ENCODE assay signal across 20 mouse cellular contexts in genomic region chr11:109264159-109264768, GRCm38 (mm10). TPM values are rescaled to one million over a fixed set of nuclear protein-coding genes. Genes with fewer than 3 reads are reported as not detected.
A peak's percentile ranks its signal among the peaks of the same experiment; 100 is the strongest.
DNase-seq lines count a peak whose midpoint lies in the region; ATAC-seq and TF ChIP-seq lines count a peak whose summit lies in the region.
"Had no signal": no experiment of that assay in that cellular context is flagged by ENCODE, and none has a peak within 500 bp of the region (broad histone marks: within the 10 kb centered on the region; RNA-seq: fewer than 3 reads in every experiment).

No protein-coding gene starts in this region.

- no peak for TF ChIP-seq CTCF in lung, postnatal 0 days (IDR thresholded peaks at IDR 0.05)

- no peak overlapping the region for H3K4me3 ChIP-seq in lung, postnatal 0 days (ENCODE audit: low read depth, low read length)
- no peak overlapping the region for H3K4me3 ChIP-seq in forebrain, embryonic 12.5 days (replicated peaks)
- H3K4me3 ChIP-seq: embryonic facial prominence, embryonic 10.5 days; heart, embryonic 13.5 days; intestine, embryonic 15.5 days had no signal

- H3K27me3 ChIP-seq in lung, postnatal 0 days (replicated peaks; ENCODE audit: insufficient read depth, low read length): no peaks in the 10 kb centered on the region
- H3K27me3 ChIP-seq in forebrain, embryonic 12.5 days: no peaks in the 10 kb centered on the region
- H3K27me3 ChIP-seq: heart, embryonic 13.5 days; intestine, embryonic 15.5 days had no signal

- peak; percentile 47 to 71 for DNase-seq in frontal cortex, adult 2 months (ENCODE audit: extremely low spot score in 1 of 2, low spot score in 1 of 2)
- no peak for DNase-seq in frontal cortex, postnatal 14 days (ENCODE audit: low spot score in 2 of 2)
- DNase-seq in right cerebral cortex, adult 18-20 months: peak; percentile 69
- no peak for DNase-seq in right cerebral cortex, postnatal 4 days
- peak; percentile 75 for DNase-seq in lung, postnatal 0 days (ENCODE audit: low spot score)
- DNase-seq in T-cell, adult 2 months (ENCODE audit: low spot score): no peak
- DNase-seq: adrenal gland, postnatal 36 days; cerebellum, adult 18-20 months; kidney, adult 9 months; kidney, postnatal 4 days; liver; thymus, adult 18-20 months; thymus, postnatal 4 days had no signal

- no peaks in the 10 kb centered on the region for H3K36me3 ChIP-seq in lung, postnatal 0 days (ENCODE audit: insufficient read depth, low read length)
- no peaks in the 10 kb centered on the region for H3K36me3 ChIP-seq in forebrain, embryonic 12.5 days (replicated peaks)
- H3K36me3 ChIP-seq: embryonic facial prominence, embryonic 10.5 days; G1E; heart, embryonic 13.5 days; intestine, embryonic 15.5 days had no signal

- WGBS in lung, postnatal 0 days: 53% methylated on average over 11 of the region's 11 CpGs
- 76% methylated on average over 11 of the region's 11 CpGs for WGBS in forebrain, embryonic 12.5 days

- H3K4me1 ChIP-seq in lung, postnatal 0 days (ENCODE audit: insufficient read depth, low read depth, low read length): no peaks in the 10 kb centered on the region
- H3K4me1 ChIP-seq in forebrain, embryonic 12.5 days: peaks cover 5% of the 10 kb centered on the region

- ATAC-seq in lung, postnatal 0 days: peak; percentile 93
- peak; percentile 74 for ATAC-seq in megakaryocyte progenitor cell, adult 5-6 weeks (replicated peaks; ENCODE audit: poor library complexity)
- no peak for ATAC-seq in forebrain, embryonic 12.5 days (ENCODE audit: low FRiP score)
- ATAC-seq: intestine, embryonic 15.5 days had no signal

- H3K9ac ChIP-seq in lung, postnatal 0 days (replicated peaks; ENCODE audit: low read depth): no peak overlapping the region
- no peak overlapping the region for H3K9ac ChIP-seq in forebrain, embryonic 12.5 days
- H3K9ac ChIP-seq: heart, embryonic 13.5 days; hindbrain, embryonic 14.5 days; intestine, embryonic 15.5 days had no signal

- H3K27ac ChIP-seq in lung, postnatal 0 days (ENCODE audit: low read length): no peak overlapping the region
- no peak overlapping the region for H3K27ac ChIP-seq in forebrain, embryonic 12.5 days
- H3K27ac ChIP-seq: embryonic facial prominence, embryonic 10.5 days; heart, embryonic 13.5 days; hindbrain, embryonic 14.5 days; intestine, embryonic 15.5 days had no signal

- no peak overlapping the region for H3K4me2 ChIP-seq in lung, postnatal 0 days (replicated peaks; ENCODE audit: low read depth, low read length)
- H3K4me2 ChIP-seq in forebrain, embryonic 12.5 days: no peak overlapping the region
- H3K4me2 ChIP-seq: heart, embryonic 13.5 days; hindbrain, embryonic 14.5 days; intestine, embryonic 15.5 days had no signal

- H3K9me3 ChIP-seq in lung, postnatal 0 days (ENCODE audit: low read length): no peaks in the 10 kb centered on the region
- no peaks in the 10 kb centered on the region for H3K9me3 ChIP-seq in forebrain, embryonic 12.5 days
- H3K9me3 ChIP-seq: intestine, embryonic 15.5 days had no signal

- TF ChIP-seq EP300 in lung, postnatal 0 days (IDR thresholded peaks at IDR 0.05): peak; percentile 85

RNA-seq across cellular contexts. Expression of gene Rgs9, which starts 33.7 kb away (rescaled TPM):
- 19.7 and 24.3 TPM in 2 replicates for polyA plus RNA-seq in frontal cortex, adult 2 months (2012; rRNA removed)
- polyA plus RNA-seq in lung, postnatal 0 days (2015; fragmentation: Nextera tagmentation; extraction: Ambion mirVana): 3.0 TPM in 2 replicates
- total RNA-seq in megakaryocyte progenitor cell, adult 5-6 weeks (2015): 0.77 TPM in 1 of 2 replicates, not detected in the other
- total RNA-seq in megakaryocyte progenitor cell, adult 5-6 weeks (2017): 0.07 TPM in 1 of 2 replicates, not detected in the other
- polyA plus RNA-seq in forebrain, embryonic 12.5 days (2016; fragmentation: Nextera tagmentation; extraction: Ambion mirVana): 2.1 and 3.0 TPM in 2 replicates
- polyA plus RNA-seq: G1E had no signal

Comparison
In these comparisons a context has a peak if more than half of its experiments do, and no peak if none do; other contexts are left out.
1. DNase-seq: peak in frontal cortex, adult 2 months (2 of 2), right cerebral cortex, adult 18-20 months (single experiment) and lung, postnatal 0 days (single experiment); none in frontal cortex, postnatal 14 days (0 of 2), right cerebral cortex, postnatal 4 days (single experiment) and T-cell, adult 2 months (single experiment).